Mouse (Mus musculus) stomach, postnatal 0 days (tissue): ENCODE measurements around the gene Zfp119b.

Experiments used
- CTCF ChIP-seq: IDR thresholded peaks from 2 replicates; pipeline ENCODE4 v1.5.1; 2016; ENCODE audit warnings: antibody characterized with exemption, low read depth, mild to moderate bottlenecking, moderate library complexity
- EP300 ChIP-seq: optimal IDR thresholded peaks from 2 replicates; pipeline ENCODE3; 2016; ENCODE audit warnings: antibody characterized with exemption

- no peak for TF ChIP-seq EP300
- TF ChIP-seq CTCF = no peak
Observed at GRCm38 (mm10) chr17:55954229-55954628, 4.9 kb upstream of the Zfp119b start.
